Mouse (Mus musculus): Measurements from ENCODE around the gene Mlxipl.

The Mlxipl gene

DNA sequence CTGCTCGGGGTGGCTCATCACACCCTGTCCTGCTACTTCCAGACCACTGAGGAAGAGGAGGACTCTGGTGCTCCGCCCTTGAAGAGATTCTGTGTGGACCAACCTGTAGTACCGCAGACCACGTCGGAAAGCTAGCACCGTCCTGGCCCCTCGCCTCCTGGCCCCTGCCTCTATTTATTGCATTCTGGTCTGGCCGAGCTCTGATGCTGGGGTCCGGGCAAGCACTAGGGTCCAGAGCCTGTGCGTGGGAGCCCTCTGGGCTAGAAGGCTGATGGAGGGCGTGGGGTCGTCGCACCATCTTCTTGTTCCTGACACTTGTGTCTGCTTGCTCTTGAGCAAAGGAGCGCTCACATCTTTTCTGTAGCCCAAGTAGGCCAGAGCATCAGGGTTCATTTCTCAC, 91.1 kb downstream of the Mlxipl start:
- DNase-seq (ENCODE audit: extremely low spot score, low read depth, low spot score), result no peak

DNA sequence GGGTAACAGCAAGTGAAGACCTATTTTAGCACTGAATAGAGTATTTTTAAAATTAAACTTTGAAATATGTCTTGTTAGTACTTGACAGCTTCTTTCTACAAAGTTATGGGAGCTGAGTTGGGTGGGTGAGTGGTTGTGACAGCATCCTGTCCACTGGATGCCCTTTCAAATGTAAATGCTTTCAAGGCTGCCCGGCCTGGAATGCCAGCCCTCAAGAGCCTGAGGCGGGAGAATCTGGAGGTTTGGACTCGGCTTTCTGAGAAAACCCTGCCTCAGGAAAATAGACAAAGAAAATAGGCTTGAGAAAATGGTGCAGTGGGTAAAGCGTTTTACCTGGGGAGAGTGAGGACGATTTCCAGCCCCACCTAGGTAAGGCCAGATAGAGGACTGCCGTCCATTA, 92.1 kb downstream of the Mlxipl start:
- no peak for DNase-seq (ENCODE audit: extremely low spot score, low read depth, low spot score)

DNA sequence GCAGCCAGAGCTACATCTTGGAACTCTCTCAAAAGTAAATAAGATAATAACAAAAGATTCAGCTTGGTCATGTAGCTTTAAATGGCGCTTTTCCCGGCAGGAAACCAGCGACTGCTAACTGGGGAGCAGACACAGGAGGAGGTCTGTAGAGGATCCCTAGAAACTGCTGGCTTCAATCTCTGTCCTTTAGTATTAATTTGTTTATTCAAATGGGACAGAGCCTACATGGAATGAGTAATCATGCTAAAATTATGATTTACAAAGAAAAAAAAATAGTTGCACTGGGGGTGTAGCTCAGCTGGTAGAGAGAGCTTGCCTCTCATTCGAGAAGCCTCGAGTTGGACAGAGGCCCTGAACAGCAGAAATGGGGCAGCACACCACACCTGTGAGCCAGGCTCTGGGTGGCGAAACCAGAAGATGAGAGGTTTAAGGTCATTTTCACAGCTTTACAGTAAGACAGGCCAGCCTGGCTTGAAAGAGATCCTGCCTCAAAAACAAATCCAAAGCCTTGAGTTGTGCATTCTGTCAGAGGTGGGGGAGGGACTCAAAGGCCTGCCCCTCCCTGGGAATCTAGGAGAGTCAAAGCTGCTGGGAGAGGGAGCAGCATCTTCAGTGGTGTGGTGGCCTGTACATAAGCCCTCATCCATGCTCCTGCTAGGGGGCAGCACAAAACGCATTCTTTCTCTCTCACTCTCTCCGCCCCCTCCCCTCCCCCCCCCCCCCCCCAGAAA, 93.6 kb downstream of the Mlxipl start:
- DNase-seq (ENCODE audit: extremely low spot score, low read depth, low spot score), result no peak

- DNase-seq (ENCODE audit: extremely low spot score, low read depth, low spot score), result no peak
Measured at GRCm38 (mm10) chr5:135185016-135185415, 95.3 kb downstream of the Mlxipl start.

- DNase-seq (ENCODE audit: extremely low spot score, low read depth, low spot score), result no peak
Measured at GRCm38 (mm10) chr5:135185596-135185995, 95.9 kb downstream of the Mlxipl start.

- DNase-seq (ENCODE audit: extremely low spot score, low read depth, low spot score), result no peak
Measured at GRCm38 (mm10) chr5:135186231-135186620, 96.5 kb downstream of the Mlxipl start.

DNA sequence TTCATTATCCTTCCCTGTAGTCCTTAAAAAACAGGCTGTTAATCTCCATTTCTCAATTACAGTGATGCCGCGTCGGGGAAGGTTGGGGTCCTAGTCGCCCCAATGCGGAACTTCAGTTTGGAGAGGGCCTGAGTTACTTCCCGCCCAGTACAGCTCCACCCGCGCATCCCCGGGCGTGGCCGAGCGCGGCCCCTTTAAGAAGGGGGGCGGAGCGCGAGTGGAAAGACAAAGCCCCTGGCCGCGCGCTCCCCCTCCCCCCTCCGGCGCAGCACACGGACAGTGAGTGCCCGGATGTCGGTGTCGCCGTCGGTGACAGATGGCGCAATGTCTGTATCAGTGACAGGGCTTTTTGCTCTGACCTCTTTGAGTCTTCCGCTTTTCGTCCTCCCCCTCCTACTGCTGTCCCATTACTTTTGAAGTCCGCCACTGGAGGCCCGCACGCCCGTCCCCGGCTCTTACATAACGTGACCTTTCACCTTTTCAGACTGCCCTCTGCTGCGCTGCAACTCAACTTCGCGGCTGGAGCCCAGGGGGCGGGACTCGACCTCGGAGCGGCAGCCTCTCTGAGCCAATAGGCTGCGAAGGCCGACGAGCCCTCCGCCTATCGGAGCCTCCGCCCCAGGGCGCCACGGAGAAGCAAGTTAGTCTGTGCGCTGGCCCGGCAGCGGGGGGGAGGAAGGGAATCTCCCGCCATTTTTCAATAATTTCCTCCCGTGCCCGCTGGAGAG, 97.1 kb downstream of the Mlxipl start, which contains the start of gene Baz1b:
Baz1b (plus strand) TSS at position 644 of the 728 bp plus-strand sequence.
- peak; percentile 81 for DNase-seq (ENCODE audit: extremely low spot score, low read depth, low spot score)

GRCm38 (mm10) chr5:135187349-135188213, 97.9 kb downstream of the Mlxipl start:
- no peak for DNase-seq (ENCODE audit: extremely low spot score, low read depth, low spot score)
